Mouse (Mus musculus) embryo, embryonic 9.5 days (tissue): ENCODE data around the gene Zfp982.
"Not testable (repeated sequence)": the region's sequence is repeated elsewhere in the genome, so short reads cannot be mapped to it uniquely, and the experiment has no call there.

Source experiments
- DNase-seq: peaks from one replicate; pipeline ENCODE4 v3.0.0-alpha.2; 2017; ENCODE audit errors: extremely low spot score

Gene Zfp982

GRCm38 (mm10) chr4:147559096-147559495 is 66.9 kb downstream of the Zfp982 start:
- DNase-seq = not testable (repeated sequence)
